Mouse (Mus musculus) adrenal gland, adult (tissue): ENCODE measurements at regions not wholly inside any gene's neighbourhood (a gene's known extent, or its start where the extent isn't known, plus 50 kb on each side); places are given as distances from the start of the nearest gene placed in this dataset.

Experiments
- DNase-seq, 2 experiments: peaks; one replicate each; pipeline ENCODE4 v3.0.0; 2022 to 2023; ENCODE audit warnings: low spot score in 1 of 2; ENCODE audit not compliant: inconsistent age in 2 of 2

- no peak for DNase-seq
These were observed 3131.6 kb upstream of the Lrrc6 start for GRCm38 (mm10) chr15:69632306-69632705.

GRCm38 (mm10) chr15:69617998-69618397 lies 3117.3 kb upstream of the Lrrc6 start:
- no peak for DNase-seq

GRCm38 (mm10) chr15:69614048-69614447 lies 3113.3 kb upstream of the Lrrc6 start:
- DNase-seq: no peak

- no peak for DNase-seq
These were observed 3090.7 kb upstream of the Lrrc6 start for GRCm38 (mm10) chr15:69591219-69592006.

GRCm38 (mm10) chr15:69588084-69588483 lies 3087.4 kb upstream of the Lrrc6 start:
- peak; percentile 4 to 27 for DNase-seq

GRCm38 (mm10) chr15:69576742-69577141 lies 3076.0 kb upstream of the Lrrc6 start:
- no peak for DNase-seq

GRCm38 (mm10) chr15:69575611-69576153 lies 3075.0 kb upstream of the Lrrc6 start:
- peak; percentile 57 to 85 for DNase-seq

- no peak for DNase-seq
These were observed 3053.5 kb upstream of the Lrrc6 start for GRCm38 (mm10) chr15:69554171-69554570.

GRCm38 (mm10) chr15:69552062-69552628 lies 3051.4 kb upstream of the Lrrc6 start:
- DNase-seq: no peak

- no peak for DNase-seq
These were observed 3050.3 kb upstream of the Lrrc6 start for GRCm38 (mm10) chr15:69551012-69551411.

GRCm38 (mm10) chr15:69526441-69527094 lies 3025.9 kb upstream of the Lrrc6 start:
- DNase-seq: no peak

GRCm38 (mm10) chr15:69484421-69485074 lies 2983.8 kb upstream of the Lrrc6 start:
- no peak for DNase-seq

- no peak for DNase-seq
These were observed 2982.4 kb upstream of the Lrrc6 start for GRCm38 (mm10) chr15:69483096-69483495.

GRCm38 (mm10) chr15:69481087-69481486 lies 2980.4 kb upstream of the Lrrc6 start:
- DNase-seq: no peak

GRCm38 (mm10) chr15:69477050-69477449 lies 2976.3 kb upstream of the Lrrc6 start:
- DNase-seq: no peak

- no peak for DNase-seq
These were observed 2968.9 kb upstream of the Lrrc6 start for GRCm38 (mm10) chr15:69469566-69469965.

GRCm38 (mm10) chr15:69460581-69461194 lies 2960.0 kb upstream of the Lrrc6 start:
- no peak for DNase-seq

- DNase-seq: no peak
These were observed 2956.8 kb upstream of the Lrrc6 start for GRCm38 (mm10) chr15:69457473-69457872.

- DNase-seq: no peak
These were observed 2955.6 kb upstream of the Lrrc6 start for GRCm38 (mm10) chr15:69456191-69456770.

GRCm38 (mm10) chr15:69441008-69441407 lies 2940.3 kb upstream of the Lrrc6 start:
- no peak for DNase-seq
